Mouse (Mus musculus) Muller cell, postnatal 12 days (primary cell): ENCODE measurements at regions not wholly inside any gene's neighbourhood (a gene's known extent, or its start where the extent isn't known, plus 50 kb on each side); places are given as distances from the start of the nearest gene placed in this dataset.
"Not testable (repeated sequence)": the region's sequence is repeated elsewhere in the genome, so short reads cannot be mapped to it uniquely, and the experiment has no call there.

ENCODE experiments used
- DNase-seq: peaks from one replicate; pipeline ENCODE4 v3.0.0-alpha.2; 2015; ENCODE audit errors: inconsistent ontology term

GRCm38 (mm10) chr19:54099292-54099691 is 55.3 kb downstream of the Adra2a start:
- no peak for DNase-seq

GRCm38 (mm10) chr19:54099769-54100168 is 55.8 kb downstream of the Adra2a start:
- DNase-seq, result no peak

- no peak for DNase-seq
These were observed 62.6 kb downstream of the Adra2a start for GRCm38 (mm10) chr19:54106571-54106970.

GRCm38 (mm10) chr19:54107103-54107821 is 63.3 kb downstream of the Adra2a start:
- DNase-seq, result no peak

- DNase-seq, result no peak
These were observed 66.1 kb downstream of the Adra2a start for GRCm38 (mm10) chr19:54110080-54110479.

- DNase-seq, result no peak
These were observed 68.7 kb downstream of the Adra2a start for GRCm38 (mm10) chr19:54112691-54113090.

GRCm38 (mm10) chr19:54113421-54113820 is 69.5 kb downstream of the Adra2a start:
- DNase-seq, result no peak

GRCm38 (mm10) chr19:54114588-54115317 is 70.8 kb downstream of the Adra2a start:
- DNase-seq, result peak; percentile 56

- no peak for DNase-seq
These were observed 71.4 kb downstream of the Adra2a start for GRCm38 (mm10) chr19:54115335-54115734.

GRCm38 (mm10) chr19:54116829-54117228 is 72.9 kb downstream of the Adra2a start:
- DNase-seq, result no peak

GRCm38 (mm10) chr19:54117676-54118075 is 73.7 kb downstream of the Adra2a start:
- DNase-seq, result no peak

- DNase-seq, result no peak
These were observed 79.6 kb downstream of the Adra2a start for GRCm38 (mm10) chr19:54123586-54123985.

- DNase-seq, result not testable (repeated sequence)
These were observed 107.8 kb downstream of the Adra2a start for GRCm38 (mm10) chr19:54151766-54152165.

GRCm38 (mm10) chr19:54154400-54154799 is 110.4 kb downstream of the Adra2a start:
- DNase-seq, result no peak

- peak; percentile 82 for DNase-seq
These were observed 126.4 kb downstream of the Adra2a start for GRCm38 (mm10) chr19:54170361-54170760.

GRCm38 (mm10) chr19:54174090-54175055 is 130.4 kb downstream of the Adra2a start:
- DNase-seq, result no peak

GRCm38 (mm10) chr19:54175766-54176165 is 131.8 kb downstream of the Adra2a start:
- DNase-seq, result peak; percentile 20

GRCm38 (mm10) chr19:54177491-54177890 is 133.5 kb downstream of the Adra2a start:
- no peak for DNase-seq

GRCm38 (mm10) chr19:54200407-54200806 is 156.5 kb downstream of the Adra2a start:
- no peak for DNase-seq

- DNase-seq, result no peak
These were observed 158.5 kb downstream of the Adra2a start for GRCm38 (mm10) chr19:54202456-54202855.

GRCm38 (mm10) chr19:54206819-54207218 is 162.9 kb downstream of the Adra2a start:
- DNase-seq, result no peak

- DNase-seq, result no peak
These were observed 168.2 kb downstream of the Adra2a start for GRCm38 (mm10) chr19:54212169-54212568.
